Mouse (Mus musculus) G1E (cell line): ENCODE measurements around the gene Tmem106c.

Source experiments
- CTCF ChIP-seq: IDR thresholded peaks from 2 replicates; pipeline ENCODE4 v1.5.1; 2012; ENCODE audit warnings: low read depth, low read length, inconsistent platforms, mixed read lengths
- POLR2AphosphoS5 ChIP-seq: IDR thresholded peaks from 2 replicates; pipeline ENCODE4 v1.6.1; 2012; ENCODE audit warnings: low read depth, low read length, inconsistent platforms; ENCODE audit not compliant: insufficient replicate concordance

GRCm38 (mm10) chr15:97950240-97950639 lies 13.8 kb upstream of the Tmem106c start:
- TF ChIP-seq CTCF, result no peak
- no peak for TF ChIP-seq POLR2AphosphoS5
